Mouse (Mus musculus): ENCODE data around the gene Emc9. TPM values are rescaled to one million over a fixed set of nuclear protein-coding genes. Genes with fewer than 3 reads are reported as not detected.

Emc9 gene
- 9.7 and 11.6 TPM in 2 replicates for polyA plus RNA-seq (2015; fragmentation: Nextera tagmentation; extraction: Ambion mirVana)

- Histone ChIP-seq H3K9ac (peak within 1 kb of the TSS; percentile 35), H3K4me3 (replicated peaks) (peak within 1 kb of the TSS; percentile 55), H3K27ac (replicated peaks) (no peak within 1 kb of the TSS; the same call in 1 of the 2 replicates), H3K27me3 (no peaks in the 10 kb centered on the region), H3K36me3 (peaks cover 29% of the 10 kb centered on the region), H3K9me3 (replicated peaks) (no peaks in the 10 kb centered on the region), H3K4me1 (peaks cover 10% of the 10 kb centered on the region), H3K4me2 (replicated peaks) (peak within 1 kb of the TSS; percentile 88)
- peak; percentile 66 for ATAC-seq (ENCODE audit: insufficient number of reproducible peaks, low FRiP score, low TSS enrichment, low read depth)
- WGBS: 2% methylated on average over 43 of the region's 43 CpGs
These were observed at the start of gene Emc9 for GRCm38 (mm10) chr14:55584702-55585565. Gene Emc9, minus strand, starts transcription at chr14:55585302.

GRCm38 (mm10) chr14:55629312-55629711 is 44.2 kb upstream of the Emc9 start:
- H3K36me3 ChIP-seq: peaks cover 97% of the 10 kb centered on the region
- WGBS: 41% methylated on average over 5 of the region's 5 CpGs

GRCm38 (mm10) chr14:55628077-55628827 is 43.1 kb upstream of the Emc9 start:
- peaks cover 87% of the 10 kb centered on the region for H3K36me3 ChIP-seq
- no peak overlapping the region for H3K27ac ChIP-seq (replicated peaks)
- 0 out of 2 replicates have a peak, but pooled peaks cover 4% of the 10 kb centered on the region for H3K4me1 ChIP-seq
- no peak overlapping the region for H3K9ac ChIP-seq
- H3K4me2 ChIP-seq (replicated peaks): no peak overlapping the region
- 91% methylated on average over 27 of the region's 27 CpGs for WGBS
- no peaks in the 10 kb centered on the region for H3K27me3 ChIP-seq
- ATAC-seq (ENCODE audit: insufficient number of reproducible peaks, low FRiP score, low TSS enrichment, low read depth): no peak
- H3K9me3 ChIP-seq (replicated peaks): no peaks in the 10 kb centered on the region
- no peak overlapping the region for H3K4me3 ChIP-seq (replicated peaks)

More at GRCm38 (mm10) chr14:55629312-55629711, 44.2 kb upstream of the Emc9 start:
- no peaks in the 10 kb centered on the region for H3K27me3 ChIP-seq
- H3K9me3 ChIP-seq (replicated peaks): no peaks in the 10 kb centered on the region
- H3K4me2 ChIP-seq (replicated peaks): no peak overlapping the region
- H3K4me1 ChIP-seq: peaks cover 11% of the 10 kb centered on the region
- H3K4me3 ChIP-seq (replicated peaks): no peak overlapping the region
- H3K9ac ChIP-seq: no peak overlapping the region
- no peak for ATAC-seq (ENCODE audit: insufficient number of reproducible peaks, low FRiP score, low TSS enrichment, low read depth)
- H3K27ac ChIP-seq (replicated peaks): no peak overlapping the region

GRCm38 (mm10) chr14:55618486-55619195 is 33.5 kb upstream of the Emc9 start:
- Histone ChIP-seq H3K4me1 (no peaks in the 10 kb centered on the region), H3K36me3 (no peaks in the 10 kb centered on the region), H3K9me3 (replicated peaks) (no peaks in the 10 kb centered on the region), H3K27ac (replicated peaks) (no peak overlapping the region), H3K4me3 (replicated peaks) (no peak overlapping the region), H3K27me3 (no peaks in the 10 kb centered on the region), H3K9ac (no peak overlapping the region), H3K4me2 (replicated peaks) (peak overlapping the region; percentile 22)
- 42% methylated on average over 22 of the region's 22 CpGs for WGBS
- ATAC-seq (ENCODE audit: insufficient number of reproducible peaks, low FRiP score, low TSS enrichment, low read depth): no peak

GRCm38 (mm10) chr14:55617822-55618221 is 32.7 kb upstream of the Emc9 start, which contains the start of gene Rec8:
Gene Rec8, plus strand, starts transcription at chr14:55618037.
- ATAC-seq (ENCODE audit: insufficient number of reproducible peaks, low FRiP score, low TSS enrichment, low read depth): peak; percentile 70; the same call in 1 of the 2 replicates
- Histone ChIP-seq H3K36me3 (no peaks in the 10 kb centered on the region), H3K4me3 (replicated peaks) (no peak within 1 kb of the TSS), H3K9ac (no peak within 1 kb of the TSS), H3K27ac (replicated peaks) (no peak within 1 kb of the TSS), H3K9me3 (replicated peaks) (no peaks in the 10 kb centered on the region), H3K4me1 (no peaks in the 10 kb centered on the region), H3K27me3 (no peaks in the 10 kb centered on the region), H3K4me2 (replicated peaks) (peak within 1 kb of the TSS; percentile 22)
- 25% methylated on average over 21 of the region's 21 CpGs for WGBS

- no peak overlapping the region for H3K9ac ChIP-seq
- 83% methylated on average over 2 of the region's 2 CpGs for WGBS
- H3K4me3 ChIP-seq (replicated peaks): no peak overlapping the region
- no peaks in the 10 kb centered on the region for H3K36me3 ChIP-seq
- ATAC-seq (ENCODE audit: insufficient number of reproducible peaks, low FRiP score, low TSS enrichment, low read depth): no peak
- H3K27ac ChIP-seq (replicated peaks): no peak overlapping the region
- no peak overlapping the region for H3K4me2 ChIP-seq (replicated peaks)
- H3K9me3 ChIP-seq (replicated peaks): no peaks in the 10 kb centered on the region
- no peaks in the 10 kb centered on the region for H3K4me1 ChIP-seq
- no peaks in the 10 kb centered on the region for H3K27me3 ChIP-seq
These were observed 31.7 kb upstream of the Emc9 start for GRCm38 (mm10) chr14:55616844-55617243.

- no peaks in the 10 kb centered on the region for H3K9me3 ChIP-seq (replicated peaks)
- no peak overlapping the region for H3K9ac ChIP-seq
- H3K4me2 ChIP-seq (replicated peaks): no peak overlapping the region
- no peak for ATAC-seq (ENCODE audit: insufficient number of reproducible peaks, low FRiP score, low TSS enrichment, low read depth)
- H3K36me3 ChIP-seq: no peaks in the 10 kb centered on the region
- H3K27ac ChIP-seq (replicated peaks): no peak overlapping the region
- WGBS: 30% methylated on average over 2 of the region's 2 CpGs
- H3K27me3 ChIP-seq: no peaks in the 10 kb centered on the region
- H3K4me3 ChIP-seq (replicated peaks): no peak overlapping the region
- no peaks in the 10 kb centered on the region for H3K4me1 ChIP-seq
These were observed 30.8 kb upstream of the Emc9 start for GRCm38 (mm10) chr14:55615876-55616275.

GRCm38 (mm10) chr14:55614565-55615178 is 29.6 kb upstream of the Emc9 start:
- Histone ChIP-seq H3K4me3 (replicated peaks) (no peak overlapping the region), H3K9ac (no peak overlapping the region), H3K27ac (replicated peaks) (no peak overlapping the region), H3K4me1 (no peaks in the 10 kb centered on the region), H3K27me3 (no peaks in the 10 kb centered on the region), H3K9me3 (replicated peaks) (no peaks in the 10 kb centered on the region), H3K36me3 (peaks cover 5% of the 10 kb centered on the region; the same call in 1 of the 2 replicates), H3K4me2 (replicated peaks) (no peak overlapping the region)
- ATAC-seq (ENCODE audit: insufficient number of reproducible peaks, low FRiP score, low TSS enrichment, low read depth): no peak
- 75% methylated on average over 7 of the region's 7 CpGs for WGBS

- Histone ChIP-seq H3K4me2 (replicated peaks) (no peak overlapping the region), H3K4me3 (replicated peaks) (no peak overlapping the region), H3K27me3 (no peaks in the 10 kb centered on the region), H3K27ac (replicated peaks) (no peak overlapping the region), H3K36me3 (peaks cover 17% of the 10 kb centered on the region), H3K4me1 (no peaks in the 10 kb centered on the region), H3K9me3 (replicated peaks) (no peaks in the 10 kb centered on the region), H3K9ac (no peak overlapping the region)
- no peak for ATAC-seq (ENCODE audit: insufficient number of reproducible peaks, low FRiP score, low TSS enrichment, low read depth)
- 62% methylated on average over 6 of the region's 6 CpGs for WGBS
These were observed 28.2 kb upstream of the Emc9 start for GRCm38 (mm10) chr14:55613346-55613745.

GRCm38 (mm10) chr14:55608339-55608738 is 23.2 kb upstream of the Emc9 start:
- WGBS: 91% methylated on average over 6 of the region's 6 CpGs
- Histone ChIP-seq H3K36me3 (peaks cover 45% of the 10 kb centered on the region), H3K4me3 (replicated peaks) (no peak overlapping the region)

More at GRCm38 (mm10) chr14:55608339-55608738, 23.2 kb upstream of the Emc9 start:
- H3K9me3 ChIP-seq (replicated peaks): no peaks in the 10 kb centered on the region
- H3K4me1 ChIP-seq: peaks cover 17% of the 10 kb centered on the region
- no peaks in the 10 kb centered on the region for H3K27me3 ChIP-seq
- no peak overlapping the region for H3K27ac ChIP-seq (replicated peaks)
- no peak overlapping the region for H3K9ac ChIP-seq
- H3K4me2 ChIP-seq (replicated peaks): no peak overlapping the region
- no peak for ATAC-seq (ENCODE audit: insufficient number of reproducible peaks, low FRiP score, low TSS enrichment, low read depth)

Data from embryonic facial prominence, embryonic 15.5 days (tissue).